Mouse (Mus musculus): ENCODE results near the gene Gm11011. TPM values are rescaled to one million over a fixed set of nuclear protein-coding genes. Genes with fewer than 3 reads are reported as not detected.

Gene Gm11011
- polyA plus RNA-seq, 1 experiment from 2014 or later, result not detected

GRCm38 (mm10) chr2:169585631-169586285 lies 1.8 kb downstream of the Gm11011 start:
- Histone ChIP-seq H3K36me3 (no peaks in the 10 kb centered on the region), H3K4me3 (replicated peaks) (peak overlapping the region; percentile 8; the same call in 1 of the 2 replicates), H3K27me3 (no peaks in the 10 kb centered on the region), H3K9me3 (replicated peaks) (no peaks in the 10 kb centered on the region), H3K4me1 (peaks cover 23% of the 10 kb centered on the region), H3K27ac (peak overlapping the region; percentile 60; the same call in 1 of the 2 replicates), H3K4me2 (peak overlapping the region; percentile 50), H3K9ac (0 out of 2 replicates have a peak overlapping the region, but pooled peaks have one; percentile 7)
- ATAC-seq (replicated peaks; ENCODE audit: low FRiP score), result no peak
- 49% methylated on average over 12 of the region's 12 CpGs for WGBS

GRCm38 (mm10) chr2:169584745-169585456 lies 2.6 kb downstream of the Gm11011 start:
- no peak; the same call in 1 of the 2 replicates for ATAC-seq (replicated peaks; ENCODE audit: low FRiP score)
- H3K9me3 ChIP-seq (replicated peaks), result no peaks in the 10 kb centered on the region
- H3K36me3 ChIP-seq, result no peaks in the 10 kb centered on the region
- H3K27ac ChIP-seq, result peak overlapping the region; percentile 60; the same call in 1 of the 2 replicates
- H3K4me1 ChIP-seq, result peaks cover 20% of the 10 kb centered on the region
- no peak overlapping the region for H3K9ac ChIP-seq
- H3K27me3 ChIP-seq, result no peaks in the 10 kb centered on the region
- peak overlapping the region; percentile 50 for H3K4me2 ChIP-seq
- WGBS, result 22% methylated on average over 15 of the region's 15 CpGs
- peak overlapping the region; percentile 8; the same call in 1 of the 2 replicates for H3K4me3 ChIP-seq (replicated peaks)

- no peaks in the 10 kb centered on the region for H3K36me3 ChIP-seq
- no peak for ATAC-seq (replicated peaks; ENCODE audit: low FRiP score)
- no peaks in the 10 kb centered on the region for H3K9me3 ChIP-seq (replicated peaks)
- H3K4me1 ChIP-seq, result peaks cover 20% of the 10 kb centered on the region
- H3K4me3 ChIP-seq (replicated peaks), result no peak overlapping the region
- H3K27ac ChIP-seq, result no peak overlapping the region
- no peak overlapping the region for H3K4me2 ChIP-seq
- WGBS, result 73% methylated on average over 3 of the region's 3 CpGs
- no peaks in the 10 kb centered on the region for H3K27me3 ChIP-seq
- H3K9ac ChIP-seq, result no peak overlapping the region
Observed at GRCm38 (mm10) chr2:169583476-169583875, 4.1 kb downstream of the Gm11011 start.

GRCm38 (mm10) chr2:169577508-169578196 lies 9.9 kb downstream of the Gm11011 start:
- Histone ChIP-seq H3K4me2 (no peak overlapping the region), H3K9me3 (replicated peaks) (no peaks in the 10 kb centered on the region), H3K4me1 (no peaks in the 10 kb centered on the region), H3K27ac (no peak overlapping the region), H3K9ac (no peak overlapping the region), H3K27me3 (no peaks in the 10 kb centered on the region), H3K4me3 (replicated peaks) (no peak overlapping the region), H3K36me3 (no peaks in the 10 kb centered on the region)
- ATAC-seq (replicated peaks; ENCODE audit: low FRiP score), result no peak
- 76% methylated on average over 7 of the region's 7 CpGs for WGBS

- WGBS, result 23% methylated on average over 10 of the region's 10 CpGs
- Histone ChIP-seq H3K4me1 (peaks cover 16% of the 10 kb centered on the region), H3K9ac (no peak overlapping the region), H3K9me3 (replicated peaks) (no peaks in the 10 kb centered on the region), H3K4me2 (no peak overlapping the region), H3K4me3 (replicated peaks) (no peak overlapping the region), H3K36me3 (no peaks in the 10 kb centered on the region), H3K27ac (no peak overlapping the region), H3K27me3 (no peaks in the 10 kb centered on the region)
- no peak for ATAC-seq (replicated peaks; ENCODE audit: low FRiP score)
Observed at GRCm38 (mm10) chr2:169570063-169570462, 17.5 kb downstream of the Gm11011 start.

GRCm38 (mm10) chr2:169566159-169566558 lies 21.4 kb downstream of the Gm11011 start:
- 31% methylated on average over 4 of the region's 4 CpGs for WGBS
- no peak overlapping the region for H3K27ac ChIP-seq
- ATAC-seq (replicated peaks; ENCODE audit: low FRiP score), result no peak
- peaks cover 16% of the 10 kb centered on the region for H3K4me1 ChIP-seq
- H3K9ac ChIP-seq, result no peak overlapping the region
- H3K27me3 ChIP-seq, result no peaks in the 10 kb centered on the region
- no peak overlapping the region for H3K4me2 ChIP-seq
- no peaks in the 10 kb centered on the region for H3K9me3 ChIP-seq (replicated peaks)
- H3K36me3 ChIP-seq, result no peaks in the 10 kb centered on the region
- H3K4me3 ChIP-seq (replicated peaks), result no peak overlapping the region

GRCm38 (mm10) chr2:169565751-169566150 lies 21.8 kb downstream of the Gm11011 start:
- no peak overlapping the region for H3K4me3 ChIP-seq (replicated peaks)
- H3K9ac ChIP-seq, result no peak overlapping the region
- H3K4me2 ChIP-seq, result no peak overlapping the region
- H3K27me3 ChIP-seq, result no peaks in the 10 kb centered on the region
- H3K9me3 ChIP-seq (replicated peaks), result no peaks in the 10 kb centered on the region
- peaks cover 16% of the 10 kb centered on the region for H3K4me1 ChIP-seq
- H3K27ac ChIP-seq, result no peak overlapping the region
- 44% methylated on average over 7 of the region's 7 CpGs for WGBS
- ATAC-seq (replicated peaks; ENCODE audit: low FRiP score), result no peak
- no peaks in the 10 kb centered on the region for H3K36me3 ChIP-seq

- Histone ChIP-seq H3K4me2 (no peak overlapping the region), H3K27ac (no peak overlapping the region), H3K9me3 (replicated peaks) (no peaks in the 10 kb centered on the region), H3K36me3 (no peaks in the 10 kb centered on the region), H3K27me3 (no peaks in the 10 kb centered on the region), H3K9ac (no peak overlapping the region), H3K4me1 (peaks cover 10% of the 10 kb centered on the region; the same call in 1 of the 2 replicates), H3K4me3 (replicated peaks) (no peak overlapping the region)
- WGBS, result 45% methylated on average over 7 of the region's 7 CpGs
- peak; percentile 52; the same call in 1 of the 2 replicates for ATAC-seq (replicated peaks; ENCODE audit: low FRiP score)
Observed at GRCm38 (mm10) chr2:169545674-169546073, 41.9 kb downstream of the Gm11011 start.

- H3K9ac ChIP-seq, result no peak overlapping the region
- H3K27me3 ChIP-seq, result no peaks in the 10 kb centered on the region
- peak; percentile 46; the same call in 1 of the 2 replicates for ATAC-seq (replicated peaks; ENCODE audit: low FRiP score)
- H3K4me1 ChIP-seq, result peaks cover 14% of the 10 kb centered on the region
- no peaks in the 10 kb centered on the region for H3K36me3 ChIP-seq
- no peak overlapping the region for H3K4me2 ChIP-seq
- H3K9me3 ChIP-seq (replicated peaks), result no peaks in the 10 kb centered on the region
- H3K27ac ChIP-seq, result no peak overlapping the region
- no peak overlapping the region for H3K4me3 ChIP-seq (replicated peaks)
- 27% methylated on average over 4 of the region's 4 CpGs for WGBS
Observed at GRCm38 (mm10) chr2:169538906-169539305, 48.6 kb downstream of the Gm11011 start.

Other genes with a start within 250 kb of the Gm11011 start
- gene Tshz2, start 45.3 kb upstream of the Gm11011 start, polyA plus RNA-seq (2015; fragmentation: Nextera tagmentation; extraction: Ambion mirVana), result 14.5 and 17.8 TPM in 2 replicates

Data from kidney, embryonic 15.5 days (tissue).